Mouse (Mus musculus) CD4-positive naive resting alpha-beta T cell, adult 57 days (primary cell): ENCODE measurements around the gene Olfr1239. TPM values are rescaled to one million over a fixed set of nuclear protein-coding genes. Genes with fewer than 3 reads are reported as not detected.

Experiments used
- total RNA-seq: library from RNA; stranded (reverse); gene quantifications from one replicate; pipeline ENCODE4 v1.2.4, GENCODE M21; 2023

Olfr1239 gene
- total RNA-seq, result not detected

GRCm38 (mm10) chr2:89420307-89420706, at the start of gene Olfr1239:
Gene Olfr1239 (minus strand): TSS chr2:89420407.

GRCm38 (mm10) chr2:89442900-89443299, 22.7 kb upstream of the Olfr1239 start, which contains the start of gene Olfr1240:
Gene Olfr1240 (minus strand): TSS chr2:89443000.

GRCm38 (mm10) chr2:89409576-89409975, 10.6 kb downstream of the Olfr1239 start, which contains the start of gene Olfr1238:
Gene Olfr1238 (minus strand): TSS chr2:89409676.

Other genes starting within 250 kb of the Olfr1239 start
- gene Olfr1225, start 245.7 kb downstream of the Olfr1239 start, total RNA-seq, result not detected
- gene Olfr1226, start 220.4 kb downstream of the Olfr1239 start, total RNA-seq, result not detected
- not detected for gene Olfr1228, start 166.3 kb downstream of the Olfr1239 start, total RNA-seq
- not detected for gene Olfr1229, start 132.4 kb downstream of the Olfr1239 start, total RNA-seq
- not detected for gene Olfr1230, start 123.1 kb downstream of the Olfr1239 start, total RNA-seq
- not detected for gene Olfr1231, start 113.3 kb downstream of the Olfr1239 start, total RNA-seq
- not detected for gene Olfr1232, start 90.7 kb downstream of the Olfr1239 start, total RNA-seq
- not detected for gene Olfr1233, start 78.0 kb downstream of the Olfr1239 start, total RNA-seq
- not detected for gene Olfr1234, start 55.5 kb downstream of the Olfr1239 start, total RNA-seq
- gene Olfr1238, start 10.7 kb downstream of the Olfr1239 start, total RNA-seq, result not detected
- not detected for gene Olfr1240, start 22.6 kb upstream of the Olfr1239 start, total RNA-seq
- gene Olfr1241, start 66.7 kb upstream of the Olfr1239 start, total RNA-seq, result not detected
- gene Olfr1242, start 77.9 kb upstream of the Olfr1239 start, total RNA-seq, result not detected
- not detected for gene Olfr1243, start 111.1 kb upstream of the Olfr1239 start, total RNA-seq
- gene Olfr1245, start 158.0 kb upstream of the Olfr1239 start, total RNA-seq, result not detected
- not detected for gene Olfr1246, start 172.8 kb upstream of the Olfr1239 start, total RNA-seq
- not detected for gene Olfr1247, start 193.7 kb upstream of the Olfr1239 start, total RNA-seq
- not detected for gene Olfr1248, start 197.8 kb upstream of the Olfr1239 start, total RNA-seq
- gene Olfr1249, start 214.6 kb upstream of the Olfr1239 start, total RNA-seq, result not detected
- gene Olfr1250, start 241.1 kb upstream of the Olfr1239 start, total RNA-seq, result not detected